Mouse (Mus musculus) left cerebral cortex, postnatal 10 days (tissue): Measurements from ENCODE around the gene Psrc1. TPM values are rescaled to one million over a fixed set of nuclear protein-coding genes. Genes with fewer than 3 reads are reported as not detected.

Source experiments
- DNase-seq, 2 experiments: peaks; one replicate each; pipeline ENCODE4 v3.0.0; 2021 to 2022; ENCODE audit warnings: low spot score in 2 of 2, mixed read lengths in 1 of 2; ENCODE audit errors: extremely low spot score in 1 of 2
- intact Hi-C: fragments of 180-260 bp; cut with DNase I; formaldehyde crosslinking; loops from one replicate; pipeline ENCODE4 v1.15.1; 2025
- total RNA-seq, 2 experiments: library from RNA; stranded (reverse); gene quantifications; 2 replicates each; pipeline ENCODE4 v1.2.3; 2021

The Psrc1 gene
- total RNA-seq: 1 to 10 TPM; 6.9 to 10.0 TPM

DNA sequence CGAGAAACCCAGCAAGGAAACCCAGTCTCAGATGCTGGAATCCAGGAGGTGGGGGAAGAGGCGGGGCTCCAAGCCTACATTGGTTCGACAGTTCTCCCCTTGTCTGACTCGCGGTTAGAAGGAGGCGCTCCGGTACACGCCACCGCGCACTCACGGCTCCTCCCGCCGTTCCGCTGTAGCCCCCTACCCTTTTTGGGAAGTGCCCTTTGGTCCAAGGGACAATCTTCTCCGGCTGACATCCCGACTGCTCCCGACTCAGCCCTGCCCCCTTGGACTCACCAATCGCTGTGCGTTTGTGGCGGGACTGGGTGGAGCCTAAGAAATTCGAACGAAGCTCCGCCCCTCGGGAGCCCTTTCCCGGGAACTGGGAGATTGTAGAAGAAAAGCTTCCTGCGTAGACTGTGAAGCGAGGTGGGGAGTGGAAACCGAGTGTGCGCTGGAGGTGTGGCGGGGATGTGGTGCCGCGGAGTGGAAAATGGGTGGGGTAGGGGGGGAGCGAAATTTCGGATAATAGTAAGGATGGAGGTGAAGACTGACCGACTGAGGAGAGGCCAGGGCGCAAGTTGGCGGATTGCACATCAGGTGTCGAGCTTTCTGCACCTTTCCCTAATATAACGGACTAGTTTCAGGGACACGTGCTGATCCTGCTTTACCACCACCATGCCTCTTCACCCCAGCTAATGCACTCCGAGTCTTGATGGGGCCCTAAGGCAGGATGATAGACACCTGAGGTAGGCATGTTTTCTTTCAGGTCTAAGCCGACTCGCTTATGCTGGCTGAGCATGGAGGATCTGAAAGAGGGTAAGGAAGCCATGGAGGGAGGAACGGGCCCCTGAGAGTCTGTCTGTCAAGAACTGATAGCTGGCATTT, at the start of gene Psrc1:
TSS of gene Psrc1 (plus strand) at position 355 of the 870 bp plus-strand sequence.
- intact Hi-C loops: no loop called here

DNA sequence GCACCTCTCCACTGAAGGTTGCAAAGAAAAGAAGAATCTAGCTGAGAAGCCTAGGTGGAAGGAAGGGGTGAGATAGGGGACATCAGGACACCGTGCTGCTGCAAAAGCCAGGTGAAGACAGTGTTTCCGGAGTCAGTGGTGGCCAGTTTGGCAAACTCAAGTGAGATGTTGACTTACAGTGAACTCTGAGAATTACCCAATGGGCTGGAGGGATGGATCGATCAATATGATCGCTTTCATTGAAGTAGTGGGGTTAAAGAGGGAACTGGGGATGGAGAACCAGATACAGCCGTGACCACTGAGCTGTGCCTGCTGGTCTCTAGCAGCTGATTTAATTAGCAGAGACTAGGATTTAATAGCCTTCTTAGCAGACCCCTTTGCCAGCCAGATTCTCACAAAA, 46.8 kb upstream of the Psrc1 start:
- intact Hi-C loops: no loop called here
- no peak for DNase-seq

More for the DNA sequence above, at the start of gene Psrc1:
- DNase-seq: peak; percentile 81 to 93

DNA sequence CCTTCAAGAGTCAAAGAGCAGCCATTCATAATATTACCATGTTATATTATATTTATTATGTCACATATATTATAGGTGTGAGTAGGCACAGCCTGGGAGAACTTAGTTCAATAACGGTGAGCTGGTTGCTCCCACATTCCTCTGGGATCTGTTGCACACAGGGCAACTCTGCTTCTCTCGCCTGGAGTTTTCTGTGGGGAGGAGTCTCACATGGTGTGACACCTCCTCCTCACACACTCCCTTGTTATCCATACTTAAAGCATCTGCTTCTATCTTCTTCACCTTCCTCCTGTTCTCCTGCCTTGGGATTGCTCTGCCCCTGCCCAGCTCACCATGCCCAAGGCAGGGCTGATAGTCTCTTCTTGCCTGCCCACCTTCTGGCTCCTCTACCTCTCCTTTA, 42.6 kb upstream of the Psrc1 start:
- no peak for DNase-seq
- intact Hi-C loops: no loop called here

DNA sequence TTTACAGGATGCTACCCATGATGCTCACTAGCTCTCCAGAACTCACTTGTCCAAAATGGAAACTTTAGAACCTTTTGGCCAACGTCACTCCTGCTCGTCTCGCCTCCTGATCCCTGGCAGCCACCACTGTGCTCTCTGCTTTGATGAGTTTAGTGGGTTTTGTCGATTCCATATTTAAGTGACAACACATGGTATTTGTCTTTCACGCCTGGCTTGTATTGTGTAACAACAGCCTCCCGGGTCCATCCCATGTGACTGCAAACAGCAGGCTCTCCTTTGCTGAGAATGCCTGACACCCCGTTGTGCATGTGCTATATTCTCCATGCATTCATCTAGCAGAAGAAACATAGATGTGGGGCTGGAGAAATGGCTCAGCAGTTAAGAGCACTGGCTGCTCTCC, 41.5 kb upstream of the Psrc1 start:
- no peak for DNase-seq
- intact Hi-C loops: no loop called here

DNA sequence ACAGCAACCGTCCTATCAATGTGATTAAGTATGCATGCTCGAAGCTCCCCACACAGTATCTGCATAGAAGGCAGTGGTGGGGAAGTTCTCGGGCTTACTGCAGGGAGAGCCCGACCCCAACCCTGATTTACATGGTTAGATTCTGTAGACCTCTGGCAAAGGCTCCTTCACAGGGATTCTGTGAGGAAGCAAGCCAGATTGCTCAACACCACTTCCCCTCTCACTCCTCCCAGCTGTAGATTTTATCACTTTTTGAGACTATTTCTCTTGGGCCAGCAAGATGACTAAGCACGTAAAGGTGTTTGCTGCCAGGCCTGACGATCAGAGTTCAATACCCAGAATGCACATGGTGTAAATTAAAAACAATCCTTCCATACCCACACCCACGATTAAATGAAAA, 37.8 kb upstream of the Psrc1 start:
- no peak for DNase-seq
- intact Hi-C loops: no loop called here

DNA sequence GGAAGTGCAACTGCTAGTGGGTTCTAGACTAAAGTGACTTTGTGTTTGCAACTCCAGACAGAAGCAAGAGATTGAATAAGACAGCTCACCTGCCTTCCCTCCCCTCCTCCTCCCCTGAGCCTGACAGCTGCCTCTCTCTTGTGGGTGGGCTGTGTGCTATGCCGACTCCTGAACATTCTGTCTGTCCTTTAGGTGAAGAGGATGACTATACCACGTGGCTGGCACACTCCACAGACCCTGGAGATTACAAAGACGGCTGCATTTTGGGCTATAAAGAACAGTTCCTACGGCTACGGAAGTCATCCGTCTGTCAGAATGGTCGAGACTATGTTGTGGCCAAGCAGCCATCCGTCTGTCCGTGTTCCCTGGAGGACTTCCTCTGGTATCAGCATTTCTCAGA, 35.3 kb upstream of the Psrc1 start:
- intact Hi-C loops: no loop called here
- no peak for DNase-seq

DNA sequence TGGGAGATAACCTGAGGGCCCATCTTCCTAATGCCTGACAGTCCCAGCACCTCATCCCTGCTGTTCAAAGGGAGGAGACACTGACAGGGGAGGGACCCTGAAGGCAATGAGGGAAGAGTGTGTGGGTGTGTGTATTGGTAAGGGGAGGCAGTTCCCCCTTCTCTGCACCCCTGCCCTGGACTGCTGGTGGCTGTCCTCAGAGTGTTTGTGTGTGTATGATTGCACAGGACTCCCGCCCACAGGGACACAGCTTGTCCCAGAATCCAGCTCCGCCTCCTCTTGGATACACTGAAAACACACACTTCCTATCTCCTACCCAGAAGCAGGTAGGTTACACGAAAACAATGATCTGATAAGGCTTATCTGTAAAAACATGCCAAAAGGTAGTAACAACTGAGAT, 28.4 kb upstream of the Psrc1 start:
- no peak for DNase-seq
- intact Hi-C loops: no loop called here

DNA sequence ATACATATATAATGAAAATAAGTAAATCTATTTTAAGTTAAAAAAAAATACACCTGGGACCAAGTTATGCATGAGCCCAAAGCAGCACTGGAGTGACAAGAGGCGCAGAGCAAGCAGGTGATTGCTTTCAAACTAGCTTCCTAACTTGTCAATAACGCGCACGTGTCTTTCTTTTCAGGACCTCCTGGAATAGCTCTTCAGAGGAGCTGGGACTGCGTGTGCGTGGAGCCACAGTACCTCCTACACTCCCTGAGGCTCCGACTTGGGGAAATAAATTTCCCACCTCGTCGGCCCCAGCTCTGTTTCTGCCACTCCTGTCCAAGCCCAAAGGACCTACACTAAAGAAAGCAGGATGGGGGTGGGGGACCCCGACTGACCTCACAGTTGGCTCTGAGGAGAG, 26.6 kb upstream of the Psrc1 start:
- DNase-seq: no peak
- intact Hi-C loops: no loop called here

DNA sequence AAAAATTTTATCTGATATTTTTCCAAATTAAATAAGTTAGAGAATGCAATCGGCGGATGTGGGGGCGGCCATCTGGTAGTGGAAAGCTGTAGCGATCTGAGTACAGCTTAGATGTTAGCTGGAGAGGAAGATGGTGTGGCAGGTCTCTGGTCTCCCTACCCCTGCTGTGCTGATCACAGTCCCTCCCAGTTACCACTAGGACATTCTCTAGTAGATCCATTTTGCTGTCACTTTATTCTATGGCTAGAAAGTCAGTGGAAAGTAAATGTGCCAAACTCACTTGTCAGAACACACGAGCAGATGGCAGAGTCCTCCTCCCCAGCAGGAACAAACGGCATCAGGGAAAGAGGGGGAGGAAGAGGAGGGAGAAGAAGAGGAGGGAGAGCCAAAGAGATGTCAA, 25.2 kb upstream of the Psrc1 start:
- DNase-seq: peak in 1 of 2 experiments; percentile 40
- intact Hi-C loops: no loop called here

DNA sequence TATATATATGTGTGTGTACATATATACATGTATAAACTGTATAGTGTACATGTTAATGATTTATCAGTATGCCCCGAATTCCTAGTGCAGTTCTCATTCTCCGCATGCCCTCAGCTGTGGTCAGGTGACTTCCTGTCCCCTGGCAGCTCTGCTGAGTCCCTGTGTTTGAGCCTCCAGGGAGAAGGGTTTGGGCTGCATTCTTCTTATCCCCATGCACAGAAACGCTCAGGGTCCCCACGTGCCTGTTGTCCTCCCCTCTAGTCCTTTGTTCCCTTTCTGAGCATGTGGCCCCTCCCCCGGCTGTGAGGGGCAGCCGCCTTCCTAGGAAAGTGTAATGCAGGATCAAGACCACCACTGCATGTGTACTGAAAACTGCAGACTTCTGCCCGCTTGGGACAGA, 22.7 kb upstream of the Psrc1 start:
- DNase-seq: no peak
- intact Hi-C loops: no loop called here

DNA sequence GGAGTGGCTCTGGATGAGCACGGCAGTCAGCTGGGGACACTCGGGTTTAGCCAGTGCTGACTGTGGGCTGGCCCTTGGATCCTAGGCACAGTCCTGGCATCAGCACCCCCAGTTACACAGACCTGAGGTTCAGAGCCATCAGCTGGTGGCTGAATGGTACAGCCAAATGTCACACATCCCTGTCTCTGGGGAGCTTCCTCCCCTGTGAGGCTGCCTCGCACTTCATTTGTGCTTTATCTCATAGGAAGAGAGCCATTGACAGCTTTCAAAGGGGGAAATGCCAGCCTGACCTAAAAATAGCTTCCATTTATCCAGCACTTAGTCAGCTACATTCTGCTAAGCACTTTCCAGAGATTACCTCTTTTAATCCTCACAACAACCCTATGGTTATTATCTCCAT, 20.0 kb upstream of the Psrc1 start:
- no peak for DNase-seq
- intact Hi-C loops: no loop called here

DNA sequence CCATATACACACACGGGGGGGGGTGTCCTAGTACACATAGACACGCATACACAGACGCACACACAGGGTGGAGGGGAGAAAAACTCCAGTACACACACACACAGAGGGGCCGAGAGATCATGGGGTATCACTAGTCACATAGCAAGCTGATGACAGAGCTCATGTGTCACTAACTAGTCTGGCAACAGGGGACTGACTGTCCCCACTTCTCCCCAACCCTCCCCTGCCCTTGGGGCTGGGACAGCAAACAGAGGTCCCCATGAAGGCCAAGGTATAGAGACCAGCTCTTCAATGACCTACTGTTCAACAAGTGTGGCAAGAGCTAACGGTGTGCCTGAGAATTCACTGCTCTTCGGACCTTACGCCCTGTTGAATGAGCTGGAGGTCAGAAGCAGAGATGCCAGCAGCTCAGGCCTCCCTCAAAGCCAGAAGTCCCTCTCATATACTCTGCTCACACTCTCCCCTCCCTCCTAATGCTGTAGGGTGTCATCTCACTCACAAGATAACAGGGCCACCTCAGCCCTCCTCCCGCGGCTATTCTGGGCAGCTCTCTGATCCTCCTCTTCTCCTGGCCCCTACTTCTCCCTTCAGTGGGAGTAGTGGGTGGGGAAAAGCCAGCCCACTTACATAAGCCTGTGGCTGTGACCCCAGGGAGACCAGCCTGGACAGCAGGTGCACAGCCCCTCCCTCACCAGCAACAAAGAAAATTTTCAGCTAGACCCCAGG, 19.2 kb upstream of the Psrc1 start, which contains the start of gene Mybphl:
TSS of gene Mybphl (plus strand) at position 642 of the 726 bp plus-strand sequence.
- DNase-seq: no peak

DNA sequence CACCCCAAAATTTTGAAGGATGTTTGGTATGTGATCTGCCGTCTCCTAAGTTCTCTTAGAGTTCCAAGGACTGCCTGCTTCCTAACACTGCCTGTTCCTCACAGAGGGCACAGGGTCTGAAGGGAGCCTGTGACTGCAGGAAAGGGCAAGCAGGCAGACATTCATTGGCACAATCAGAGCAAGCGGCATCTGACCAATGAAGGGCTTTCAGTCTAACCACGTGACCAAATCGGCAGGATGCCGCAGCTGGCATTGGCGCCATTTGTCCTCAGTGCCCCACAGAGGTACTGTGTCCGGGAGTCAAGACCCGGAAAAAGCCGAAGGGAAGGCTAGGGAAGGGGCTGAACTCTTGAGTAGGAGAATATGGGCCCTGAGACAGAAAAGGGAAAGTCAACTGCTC, 16.5 kb upstream of the Psrc1 start:
- intact Hi-C loops: no loop called here
- DNase-seq: no peak

More for the DNA sequence above, 19.2 kb upstream of the Psrc1 start, which contains the start of gene Mybphl:
- intact Hi-C loops: no loop called here

DNA sequence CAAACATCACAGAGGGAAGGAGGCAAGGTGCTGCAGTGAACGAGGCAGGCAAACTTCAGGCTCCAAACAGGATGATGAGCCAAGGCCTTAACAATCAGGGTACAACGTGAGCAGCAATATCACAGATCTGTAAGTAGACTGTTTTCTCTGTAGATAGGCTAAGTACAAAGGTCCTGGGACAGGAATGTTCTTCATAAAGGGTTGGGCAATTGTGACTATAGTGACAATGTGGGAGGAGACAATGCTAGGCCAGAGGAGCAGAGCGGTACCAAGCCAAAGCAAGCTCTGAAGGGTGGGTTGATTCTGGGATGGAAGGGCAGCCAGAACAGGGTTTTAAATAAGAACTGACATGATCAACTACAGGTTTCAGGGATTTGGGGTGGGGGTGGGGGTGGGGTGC, 15.8 kb upstream of the Psrc1 start:
- DNase-seq: no peak
- intact Hi-C loops: no loop called here

DNA sequence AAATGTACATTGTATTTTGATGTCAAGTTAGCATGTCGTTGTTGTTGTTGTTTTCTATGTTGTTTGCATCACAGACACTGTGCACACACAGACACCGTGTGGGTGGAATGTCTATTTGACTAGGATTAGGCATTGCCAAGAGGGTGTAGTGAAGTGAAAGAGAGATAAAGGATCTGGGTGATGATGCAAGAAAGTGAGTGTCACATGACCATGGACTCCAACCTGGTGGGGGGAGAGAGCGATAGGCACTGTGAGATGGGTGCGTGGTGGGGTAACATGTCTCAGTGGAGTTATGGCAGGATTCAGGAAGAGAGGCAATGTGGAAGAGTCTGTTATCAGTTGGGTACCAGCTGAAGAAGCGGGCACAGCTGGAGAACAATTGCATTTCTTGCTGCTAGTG, 14.9 kb upstream of the Psrc1 start:
- intact Hi-C loops: no loop called here
- no peak for DNase-seq

DNA sequence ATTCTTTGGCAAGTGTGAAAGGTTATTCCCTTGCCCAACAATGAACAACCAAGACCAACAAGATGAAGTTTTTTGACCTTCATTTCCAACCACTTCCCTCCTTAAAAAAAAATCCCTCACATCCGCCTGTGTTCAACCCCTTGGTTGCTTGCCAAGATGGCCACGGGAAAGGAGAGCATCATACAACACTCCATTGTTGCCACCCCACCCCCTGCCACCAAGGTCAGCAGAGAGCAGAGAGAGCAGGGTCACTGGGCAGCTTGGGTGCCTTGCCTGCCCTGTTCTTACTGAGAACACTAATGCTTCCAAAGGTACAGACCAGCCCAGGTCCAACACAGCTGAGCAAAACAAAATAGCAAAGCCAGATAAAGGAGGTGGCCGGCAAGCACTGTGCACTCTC, 11.4 kb upstream of the Psrc1 start:
- DNase-seq: no peak
- intact Hi-C loops: no loop called here

DNA sequence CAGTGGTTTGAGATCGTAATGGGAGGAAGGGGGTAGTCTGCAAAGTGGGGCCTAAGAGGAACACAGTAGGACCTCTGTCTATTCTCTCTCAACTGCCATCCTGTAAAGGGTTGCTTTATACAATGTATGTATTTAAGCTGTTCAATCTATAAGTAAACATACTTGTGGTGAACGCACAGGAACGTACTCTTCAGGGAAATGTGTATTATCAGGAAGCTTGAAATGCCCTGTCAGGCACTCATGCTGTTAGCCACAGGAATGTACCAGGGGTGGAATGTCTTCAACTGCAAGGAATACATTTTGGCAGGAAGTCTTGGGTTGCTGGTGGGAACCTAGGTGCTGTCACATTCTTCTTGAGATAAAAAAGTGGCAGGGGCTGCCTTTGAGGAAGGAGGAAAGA, 10.9 kb upstream of the Psrc1 start:
- DNase-seq: no peak
- intact Hi-C loops: no loop called here

DNA sequence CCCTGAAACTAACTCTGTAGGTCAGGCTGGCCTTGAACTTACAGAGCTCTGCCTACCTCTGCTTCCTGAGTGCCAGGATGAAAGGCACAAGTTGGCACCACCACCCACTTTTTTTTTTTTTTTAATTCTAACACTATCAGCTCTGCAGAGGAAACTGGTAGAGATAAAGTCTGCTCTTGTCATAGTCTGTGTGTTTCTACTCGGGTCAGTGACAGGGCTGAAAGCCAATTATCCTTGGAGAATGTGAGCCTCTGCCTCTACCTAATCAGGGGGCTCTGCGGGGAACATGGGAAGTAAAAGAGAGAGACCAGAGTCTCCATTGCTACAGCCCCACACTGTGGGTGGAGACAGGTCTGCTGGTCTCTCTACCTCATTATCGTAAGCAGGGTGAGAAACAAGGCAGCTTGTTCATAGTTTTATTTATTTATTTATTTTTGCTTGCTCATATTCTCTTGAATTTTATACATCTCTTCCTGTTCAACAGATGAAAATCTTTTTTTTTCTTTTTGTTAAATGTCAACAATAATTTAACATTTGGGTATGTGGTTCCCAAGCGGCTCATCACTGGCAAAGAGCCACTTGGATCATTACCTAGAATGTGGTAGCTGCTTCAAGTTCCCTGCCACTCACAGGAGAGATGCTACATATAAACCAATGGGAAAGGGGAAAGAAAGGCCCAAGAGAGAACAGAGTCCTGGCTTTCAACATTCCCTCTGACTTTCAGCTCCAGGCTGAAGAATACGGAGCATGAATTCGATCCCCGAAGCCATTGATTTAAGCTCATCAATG, 4.6 kb upstream of the Psrc1 start:
- no peak for DNase-seq
- intact Hi-C loops: no loop called here

DNA sequence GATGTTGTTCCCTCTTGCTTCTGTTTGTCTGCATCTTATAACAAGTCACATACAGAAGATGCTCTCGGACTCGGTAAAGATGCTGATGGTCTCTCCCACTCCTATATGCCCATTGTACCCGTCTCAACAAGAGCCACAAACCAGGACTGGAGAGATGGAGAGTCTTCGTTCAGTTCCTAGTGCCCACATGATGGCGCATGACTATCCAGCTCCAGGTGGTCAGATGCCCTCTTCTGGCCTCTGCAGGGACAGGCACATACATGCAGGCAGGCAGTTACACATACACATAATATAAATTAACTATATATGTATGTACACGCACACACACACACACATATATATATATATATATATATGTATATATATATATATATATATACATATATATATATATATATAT, 2.9 kb upstream of the Psrc1 start:
- no peak for DNase-seq
- intact Hi-C loops: no loop called here
